Mouse (Mus musculus) stomach, postnatal 0 days (tissue): ENCODE data around the gene Zc3hav1l.

Experiments used
- CTCF ChIP-seq: IDR thresholded peaks from 2 replicates; pipeline ENCODE4 v1.5.1; 2016; ENCODE audit warnings: antibody characterized with exemption, low read depth, mild to moderate bottlenecking, moderate library complexity
- EP300 ChIP-seq: optimal IDR thresholded peaks from 2 replicates; pipeline ENCODE3; 2016; ENCODE audit warnings: antibody characterized with exemption

DNA sequence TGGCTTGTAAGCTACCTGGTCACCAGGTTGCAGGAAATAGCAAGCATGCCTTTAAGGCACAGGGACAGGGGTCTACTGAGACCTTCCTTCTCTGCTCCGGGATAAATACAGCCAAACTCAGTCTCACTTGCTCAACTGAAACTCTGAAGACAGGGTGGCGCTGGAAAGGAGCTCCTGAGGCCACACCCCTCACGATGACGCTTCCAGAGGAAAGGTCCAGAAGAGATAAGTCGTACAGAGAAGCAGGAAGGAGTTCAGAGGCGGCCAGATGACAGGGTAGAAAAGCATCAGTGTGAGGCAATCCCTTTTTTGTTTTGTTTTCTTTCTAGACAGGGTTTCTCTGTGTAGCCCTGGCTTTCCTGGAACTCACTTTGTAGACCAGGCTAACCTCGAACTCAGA, 46.7 kb upstream of the Zc3hav1l start:
- TF ChIP-seq CTCF, result no peak
- TF ChIP-seq EP300, result no peak
